Mouse (Mus musculus): ENCODE data around the gene Lypd6b. TPM values are rescaled to one million over a fixed set of nuclear protein-coding genes. Genes with fewer than 3 reads are reported as not detected.

The Lypd6b gene
- polyA plus RNA-seq, 2 experiments = 5.6 to 14.9 TPM

DNA sequence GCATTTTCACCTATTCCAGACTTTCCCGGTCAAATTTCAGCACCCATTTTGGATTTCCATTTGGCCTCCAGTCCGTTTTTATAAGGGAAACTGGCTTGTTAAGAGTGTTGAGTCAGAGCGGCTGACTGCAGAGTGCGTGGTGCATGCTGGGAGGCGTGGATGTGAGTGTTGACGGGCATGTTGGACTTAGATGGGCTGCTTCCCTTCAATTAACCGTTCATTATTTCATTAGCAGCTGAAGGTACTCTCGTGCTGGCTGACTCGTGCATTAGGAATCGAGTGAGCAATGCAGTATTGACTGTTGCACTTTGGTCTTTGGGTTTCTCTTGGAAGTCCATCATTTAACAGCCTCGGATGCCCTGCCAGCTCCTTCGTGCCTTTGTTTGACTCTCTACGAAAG, 150.1 kb downstream of the Lypd6b start:
- no peaks in the 10 kb centered on the region for H3K36me3 ChIP-seq (ENCODE audit: control insufficient read depth, insufficient read depth, low read length)
- no peaks in the 10 kb centered on the region for H3K27me3 ChIP-seq (ENCODE audit: control insufficient read depth, insufficient read depth, low read length)
- no peak overlapping the region for H3K9ac ChIP-seq (ENCODE audit: low read depth, low read length, severe bottlenecking)
- H3K27ac ChIP-seq (replicated peaks; ENCODE audit: low read depth, low read length) = no peak overlapping the region
- DNase-seq (ENCODE audit: low spot score) (no peak), ATAC-seq (ENCODE audit: low FRiP score, low read depth) (no peak)
- H3K4me1 ChIP-seq (ENCODE audit: control insufficient read depth, insufficient read depth, low read length) = peaks cover 13% of the 10 kb centered on the region; the same call in 1 of the 2 replicates
- no peak overlapping the region for H3K4me3 ChIP-seq (replicated peaks; ENCODE audit: low read length)
- WGBS = 51% methylated on average over 13 of the region's 13 CpGs
- H3K4me2 ChIP-seq (replicated peaks; ENCODE audit: low read depth, low read length, severe bottlenecking) = no peak overlapping the region
- H3K9me3 ChIP-seq (ENCODE audit: control insufficient read depth, low read length) = no peaks in the 10 kb centered on the region
- no peak for TF ChIP-seq POLR2A (IDR thresholded peaks at IDR 0.05; ENCODE audit: borderline replicate concordance, extremely low read depth, insufficient read depth, insufficient read length)

DNA sequence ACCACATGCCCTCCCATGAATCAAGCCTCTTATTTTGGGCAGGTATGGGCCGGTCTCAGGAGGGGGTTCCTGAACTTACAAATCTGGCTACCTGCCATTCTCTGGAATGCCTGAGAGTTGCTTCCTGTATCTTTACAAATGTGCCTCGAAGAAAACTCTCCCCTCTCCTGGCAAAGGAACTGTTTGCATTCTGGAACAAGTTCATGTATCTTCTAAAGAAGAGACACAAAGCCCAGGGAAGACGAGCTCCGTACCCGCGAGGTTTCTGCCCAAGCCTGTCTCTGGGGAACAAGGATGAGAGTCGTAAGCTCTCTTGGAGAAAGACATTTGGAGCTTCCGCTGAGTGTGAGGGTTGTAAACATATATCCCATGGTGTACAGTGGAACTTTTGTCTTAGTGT, 150.8 kb downstream of the Lypd6b start:
- DNase-seq (ENCODE audit: low spot score) (no peak), ATAC-seq (ENCODE audit: low FRiP score, low read depth) (no peak)
- Histone ChIP-seq H3K9ac (ENCODE audit: low read depth, low read length, severe bottlenecking) (no peak overlapping the region), H3K4me1 (ENCODE audit: control insufficient read depth, insufficient read depth, low read length) (peaks cover 13% of the 10 kb centered on the region; the same call in 1 of the 2 replicates), H3K27me3 (ENCODE audit: control insufficient read depth, insufficient read depth, low read length) (no peaks in the 10 kb centered on the region), H3K9me3 (ENCODE audit: control insufficient read depth, low read length) (no peaks in the 10 kb centered on the region), H3K4me3 (replicated peaks; ENCODE audit: low read length) (no peak overlapping the region), H3K36me3 (ENCODE audit: control insufficient read depth, insufficient read depth, low read length) (no peaks in the 10 kb centered on the region), H3K27ac (replicated peaks; ENCODE audit: low read depth, low read length) (no peak overlapping the region), H3K4me2 (replicated peaks; ENCODE audit: low read depth, low read length, severe bottlenecking) (no peak overlapping the region)
- 59% methylated on average over 8 of the region's 8 CpGs for WGBS
- TF ChIP-seq POLR2A (IDR thresholded peaks at IDR 0.05; ENCODE audit: borderline replicate concordance, extremely low read depth, insufficient read depth, insufficient read length) = no peak

DNA sequence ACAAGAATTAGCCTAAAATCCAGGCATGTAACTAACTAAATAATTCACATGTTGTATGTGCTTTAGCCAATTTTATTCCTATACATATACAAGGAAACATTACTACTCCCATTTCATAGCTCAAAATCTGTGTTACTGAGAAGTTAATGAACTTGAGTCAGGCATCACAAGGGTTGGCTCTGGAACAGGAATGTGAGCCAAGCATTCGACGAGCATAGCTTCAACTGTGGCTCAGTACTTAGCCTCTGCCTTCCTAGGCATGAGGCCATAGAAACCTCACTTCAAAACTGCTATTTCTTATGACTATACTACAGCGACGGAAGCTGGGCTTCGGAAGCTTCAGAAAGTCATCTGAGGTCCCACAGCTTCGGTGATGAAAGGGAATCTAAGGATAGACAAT, 152.9 kb downstream of the Lypd6b start:
- H3K4me1 ChIP-seq (ENCODE audit: control insufficient read depth, insufficient read depth, low read length) = peaks cover 13% of the 10 kb centered on the region; the same call in 1 of the 2 replicates
- WGBS = 73% methylated on average over 6 of the region's 6 CpGs
- no peak overlapping the region for H3K27ac ChIP-seq (replicated peaks; ENCODE audit: low read depth, low read length)

DNA sequence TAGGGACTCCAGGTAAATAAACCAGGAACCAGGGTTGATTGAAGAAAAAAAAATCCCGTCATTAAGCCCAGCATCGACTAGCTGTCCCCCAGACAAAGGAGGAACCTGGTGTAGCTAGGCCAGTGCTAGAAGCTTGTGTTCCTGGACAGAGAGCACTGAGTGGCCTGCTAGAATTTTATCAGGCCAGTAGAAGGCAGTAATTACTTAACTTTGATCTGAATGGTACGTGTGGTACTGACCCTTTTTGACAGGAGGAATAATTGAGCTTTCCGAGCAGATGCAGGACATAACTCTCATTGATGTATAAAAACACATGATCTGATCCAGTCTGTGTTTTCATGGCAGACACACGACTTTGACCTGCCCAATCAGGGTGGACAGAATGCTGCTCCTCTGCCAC, 154.6 kb downstream of the Lypd6b start:
- Histone ChIP-seq H3K36me3 (ENCODE audit: control insufficient read depth, insufficient read depth, low read length) (no peaks in the 10 kb centered on the region), H3K9ac (ENCODE audit: low read depth, low read length, severe bottlenecking) (no peak overlapping the region), H3K4me2 (replicated peaks; ENCODE audit: low read depth, low read length, severe bottlenecking) (no peak overlapping the region), H3K27ac (replicated peaks; ENCODE audit: low read depth, low read length) (no peak overlapping the region), H3K9me3 (ENCODE audit: control insufficient read depth, low read length) (no peaks in the 10 kb centered on the region), H3K27me3 (ENCODE audit: control insufficient read depth, insufficient read depth, low read length) (no peaks in the 10 kb centered on the region), H3K4me1 (ENCODE audit: control insufficient read depth, insufficient read depth, low read length) (peaks cover 13% of the 10 kb centered on the region; the same call in 1 of the 2 replicates), H3K4me3 (replicated peaks; ENCODE audit: low read length) (no peak overlapping the region)
- no peak for ATAC-seq (ENCODE audit: low FRiP score, low read depth)
- TF ChIP-seq POLR2A (IDR thresholded peaks at IDR 0.05; ENCODE audit: borderline replicate concordance, extremely low read depth, insufficient read depth, insufficient read length) = no peak
- 45% methylated on average over 5 of the region's 5 CpGs for WGBS
- DNase-seq (ENCODE audit: low spot score) = no peak

More for the DNA sequence above, 152.9 kb downstream of the Lypd6b start:
- DNase-seq (ENCODE audit: low spot score) (peak; percentile 48), ATAC-seq (ENCODE audit: low FRiP score, low read depth) (no peak)
- Histone ChIP-seq H3K36me3 (ENCODE audit: control insufficient read depth, insufficient read depth, low read length) (no peaks in the 10 kb centered on the region), H3K4me2 (replicated peaks; ENCODE audit: low read depth, low read length, severe bottlenecking) (no peak overlapping the region), H3K4me3 (replicated peaks; ENCODE audit: low read length) (no peak overlapping the region), H3K9ac (ENCODE audit: low read depth, low read length, severe bottlenecking) (no peak overlapping the region), H3K27me3 (ENCODE audit: control insufficient read depth, insufficient read depth, low read length) (no peaks in the 10 kb centered on the region), H3K9me3 (ENCODE audit: control insufficient read depth, low read length) (no peaks in the 10 kb centered on the region)
- TF ChIP-seq POLR2A (IDR thresholded peaks at IDR 0.05; ENCODE audit: borderline replicate concordance, extremely low read depth, insufficient read depth, insufficient read length) = no peak

DNA sequence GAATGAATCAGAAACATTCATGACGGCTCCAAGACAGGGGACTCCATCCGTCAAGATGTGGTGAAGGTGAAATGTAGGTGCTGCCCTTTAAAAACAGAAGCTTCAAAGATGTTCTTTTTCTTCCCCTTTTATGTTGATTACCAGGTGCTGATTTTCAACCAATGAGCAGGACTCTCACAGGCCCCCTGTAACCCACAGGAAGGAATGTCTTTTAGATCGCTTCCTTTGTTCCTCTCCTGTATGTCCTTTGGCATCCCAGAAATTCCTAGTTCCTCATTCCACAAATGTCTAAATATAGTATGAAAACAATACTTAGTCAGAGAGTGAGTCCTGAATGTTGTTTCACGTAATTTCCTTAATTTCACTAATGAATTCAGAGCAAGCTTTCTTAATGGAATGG, 164.2 kb downstream of the Lypd6b start:
- no peak overlapping the region for H3K4me3 ChIP-seq (replicated peaks; ENCODE audit: low read length)
- H3K4me1 ChIP-seq (ENCODE audit: control insufficient read depth, insufficient read depth, low read length) = no peaks in the 10 kb centered on the region
- 67% methylated on average over 4 of the region's 4 CpGs for WGBS
- no peak for TF ChIP-seq POLR2A (IDR thresholded peaks at IDR 0.05; ENCODE audit: borderline replicate concordance, extremely low read depth, insufficient read depth, insufficient read length)
- H3K36me3 ChIP-seq (ENCODE audit: control insufficient read depth, insufficient read depth, low read length) = no peaks in the 10 kb centered on the region
- no peaks in the 10 kb centered on the region for H3K27me3 ChIP-seq (ENCODE audit: control insufficient read depth, insufficient read depth, low read length)
- no peak overlapping the region for H3K9ac ChIP-seq (ENCODE audit: low read depth, low read length, severe bottlenecking)
- no peak overlapping the region for H3K27ac ChIP-seq (replicated peaks; ENCODE audit: low read depth, low read length)
- H3K9me3 ChIP-seq (ENCODE audit: control insufficient read depth, low read length) = no peaks in the 10 kb centered on the region
- no peak overlapping the region for H3K4me2 ChIP-seq (replicated peaks; ENCODE audit: low read depth, low read length, severe bottlenecking)
- ATAC-seq (ENCODE audit: low FRiP score, low read depth) (no peak), DNase-seq (ENCODE audit: low spot score) (no peak)
